Mouse (Mus musculus) megakaryocyte progenitor cell, adult 5-6 weeks (primary cell): ENCODE data around the gene Gm20388. TPM values are rescaled to one million over a fixed set of nuclear protein-coding genes. Genes with fewer than 3 reads are reported as not detected.
A peak's percentile ranks its signal among the peaks of the same experiment; 100 is the strongest.
"Not testable (repeated sequence)": the region's sequence is repeated elsewhere in the genome, so short reads cannot be mapped to it uniquely, and the experiment has no call there.

ENCODE experiments used
- ATAC-seq: replicated peaks from 2 replicates; pipeline ENCODE4 v1.8.0; 2016; ENCODE audit warnings: mild to moderate bottlenecking, moderate TSS enrichment, inconsistent platforms; ENCODE audit not compliant: poor library complexity
- total RNA-seq, 2 experiments: library from RNA; stranded (forward) in 1 of 2; stranded (reverse) in 1 of 2; fragments of 157-497, 149-512 nt in 1 of 2; fragments of 200-1000 nt in 1 of 2; gene quantifications; 2 replicates each; pipeline versions ENCODE4 v1.2.3 to v1.2.4; 2015 to 2017

Gene Gm20388
- total RNA-seq, 2 experiments from 2014 or later: 18.6 TPM; not detected in 1

DNA sequence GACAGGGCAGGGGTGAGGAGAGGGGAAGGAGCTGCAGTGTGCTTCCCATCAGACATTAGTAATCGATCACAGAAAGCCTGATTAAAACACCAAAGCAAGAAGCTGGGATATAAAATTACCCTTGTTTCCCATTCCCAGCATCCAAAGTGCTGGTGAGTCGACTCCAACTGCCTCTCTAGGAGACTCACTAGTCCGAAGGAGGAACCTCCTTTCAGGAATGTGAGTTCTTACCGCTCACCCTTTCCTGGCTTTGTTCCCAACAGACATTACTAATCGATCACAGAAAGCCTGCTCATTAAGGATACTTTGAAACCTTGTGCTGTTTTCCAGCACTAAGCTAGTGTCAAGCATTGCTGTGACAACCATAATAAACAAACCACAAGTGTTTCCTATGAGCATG, 1526.0 kb downstream of the Gm20388 start:
- ATAC-seq: no peak

DNA sequence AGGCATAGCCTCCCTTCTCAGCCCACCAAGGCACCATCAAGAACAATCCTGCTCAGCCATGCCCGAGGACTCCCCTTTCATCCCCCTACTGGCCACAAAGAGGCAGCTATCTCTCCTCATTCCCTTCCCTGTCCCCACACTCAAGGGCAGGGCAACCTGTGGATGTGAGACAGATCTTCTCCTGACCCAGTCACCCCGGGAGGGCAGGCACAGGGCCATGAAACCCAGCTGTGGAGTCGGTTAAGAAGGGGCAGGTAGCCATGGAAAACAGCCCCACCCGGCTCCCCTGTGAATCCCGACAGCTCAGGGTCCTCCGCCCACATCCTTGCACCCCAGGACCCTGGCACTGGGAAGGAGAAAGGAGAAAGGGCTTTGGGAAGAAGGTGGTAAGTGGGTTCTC, 1526.9 kb downstream of the Gm20388 start:
- no peak for ATAC-seq

DNA sequence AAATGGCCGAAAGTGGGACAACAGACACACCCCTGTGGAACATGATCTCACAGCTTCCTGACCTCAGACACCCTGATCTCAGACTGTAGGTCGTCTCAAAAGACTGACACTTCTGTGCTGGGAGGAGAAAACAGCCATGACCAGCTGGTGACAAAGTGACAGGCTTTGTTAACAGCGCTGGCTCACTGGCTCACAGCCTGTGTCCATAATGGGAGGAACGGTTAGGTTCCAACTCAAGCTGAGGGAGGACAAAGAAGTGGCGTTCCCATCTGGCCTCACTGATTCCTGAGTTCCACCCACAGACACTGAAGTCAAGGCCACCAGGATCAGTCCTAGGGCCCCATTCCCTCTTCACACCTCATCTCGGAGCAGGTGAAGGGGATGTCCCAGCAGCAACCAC, 1527.5 kb downstream of the Gm20388 start:
- no peak for ATAC-seq

GRCm38 (mm10) chr8:121439351-121439750, 1528.7 kb downstream of the Gm20388 start:
- ATAC-seq: no peak

- no peak for ATAC-seq
These were observed 1532.7 kb downstream of the Gm20388 start for GRCm38 (mm10) chr8:121443361-121443760.

GRCm38 (mm10) chr8:121444521-121444920, 1533.9 kb downstream of the Gm20388 start:
- not testable (repeated sequence) for ATAC-seq

GRCm38 (mm10) chr8:121445027-121445471, 1534.4 kb downstream of the Gm20388 start:
- ATAC-seq: no peak

DNA sequence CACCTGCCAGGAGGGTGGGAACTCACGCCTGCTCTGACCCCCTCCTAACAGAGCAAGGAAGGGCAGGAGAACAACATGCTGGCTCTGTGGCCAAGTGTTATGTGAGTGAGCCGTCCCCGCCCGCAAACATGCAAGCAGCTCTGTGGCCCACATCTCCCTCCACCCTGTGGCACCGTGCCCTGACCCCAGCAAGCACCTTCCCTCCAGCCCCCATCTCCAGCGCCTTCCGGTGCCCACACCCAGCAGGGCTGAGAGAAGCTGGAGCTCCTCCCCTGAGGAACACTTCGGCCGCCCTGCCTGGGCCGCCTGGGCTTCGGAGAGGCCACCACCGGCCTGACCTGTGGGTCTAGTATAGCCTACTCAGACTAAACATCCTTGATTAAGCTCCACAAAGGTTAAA, 1535.5 kb downstream of the Gm20388 start:
- no peak for ATAC-seq

DNA sequence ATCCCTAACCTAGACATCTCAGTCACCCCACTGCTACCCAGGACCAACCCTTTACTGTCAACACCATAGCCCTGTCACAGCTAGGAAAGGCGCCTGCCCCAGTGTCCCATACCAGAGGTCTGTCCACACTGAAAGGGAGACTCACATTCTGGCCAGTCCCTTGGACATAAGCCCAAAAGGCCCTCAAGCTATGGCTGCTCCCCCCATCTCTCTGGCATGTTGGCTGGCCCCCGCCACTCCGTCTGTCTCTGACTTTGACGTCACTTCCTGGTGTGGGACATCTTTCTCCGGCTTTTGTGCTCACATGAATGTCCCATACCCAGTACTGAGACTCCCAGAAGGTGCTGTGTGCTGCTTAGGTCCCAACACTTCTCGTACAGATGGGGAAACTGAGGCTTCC, 1536.2 kb downstream of the Gm20388 start:
- no peak for ATAC-seq

GRCm38 (mm10) chr8:121450211-121450610, 1539.6 kb downstream of the Gm20388 start:
- ATAC-seq: no peak

DNA sequence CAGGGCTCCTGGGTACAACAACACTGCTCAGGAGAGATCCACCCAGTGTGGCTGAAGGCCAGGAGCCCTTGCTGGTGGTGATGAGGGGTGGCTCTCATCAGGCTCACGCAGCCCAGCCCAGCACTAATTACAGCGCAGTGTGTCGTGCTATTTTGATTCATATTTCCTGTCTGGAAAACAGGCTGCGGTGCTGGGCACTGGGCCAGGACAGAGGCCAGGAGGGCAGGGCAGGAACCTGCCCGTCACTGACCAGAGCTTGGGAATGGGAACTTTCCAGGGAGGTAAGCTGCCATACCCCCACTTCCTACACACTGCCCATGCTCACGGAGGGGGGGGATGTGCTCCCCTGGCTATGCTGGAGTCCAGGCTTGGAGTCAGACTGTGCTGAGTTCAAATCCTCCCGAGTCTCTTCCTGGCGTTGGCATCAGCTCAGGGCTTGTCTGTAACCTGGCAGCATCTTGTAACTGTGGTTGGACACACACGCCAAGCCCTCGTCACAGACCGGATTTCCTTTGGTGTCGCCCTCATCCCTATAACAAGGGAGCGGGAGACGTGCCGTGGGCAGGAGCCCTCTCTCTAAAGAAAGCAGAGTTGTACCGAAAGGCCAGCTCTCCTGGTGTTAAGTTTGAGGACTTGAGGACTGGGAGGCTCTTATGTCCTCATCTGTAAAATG, 1540.9 kb downstream of the Gm20388 start:
- no peak for ATAC-seq

DNA sequence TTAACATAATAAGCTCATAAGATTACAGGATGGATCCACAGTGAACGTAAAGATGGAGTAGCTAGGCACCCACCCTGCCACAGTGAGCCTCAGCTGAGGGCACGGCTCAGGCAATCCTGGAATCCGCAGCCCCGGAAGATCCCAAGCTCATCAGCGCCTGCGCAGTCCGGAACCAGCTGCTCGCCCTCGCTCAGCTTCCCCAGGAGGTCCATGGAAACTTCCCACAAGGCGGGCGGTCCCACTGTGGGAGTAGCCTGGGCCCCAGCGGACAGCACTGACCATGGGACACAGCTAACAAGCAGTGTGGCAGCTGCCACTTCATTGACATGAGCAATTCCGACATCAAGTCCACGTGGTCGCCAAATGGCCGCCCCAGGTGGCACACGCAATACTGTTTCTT, 1544.1 kb downstream of the Gm20388 start:
- ATAC-seq: no peak

- no peak for ATAC-seq
These were observed 1550.6 kb downstream of the Gm20388 start for GRCm38 (mm10) chr8:121461192-121461591.

DNA sequence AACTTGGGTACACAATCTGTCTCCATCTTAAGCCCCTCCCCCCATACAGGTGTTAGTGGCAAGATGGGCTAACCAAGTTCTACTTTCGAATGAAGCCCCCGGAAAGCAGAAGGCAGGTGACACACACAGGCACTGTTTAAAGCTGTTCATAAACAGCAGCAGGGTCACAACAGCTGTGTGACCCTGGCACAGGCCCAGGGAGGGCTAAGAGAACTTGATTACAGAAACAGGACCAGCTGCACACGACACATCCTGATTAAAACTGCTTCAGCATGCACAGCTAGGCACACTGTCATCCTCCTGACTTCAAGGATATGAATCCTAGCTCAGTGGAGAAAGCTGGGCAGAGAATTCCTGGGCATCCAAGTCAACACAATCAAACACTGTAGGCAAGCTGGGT, 1551.5 kb downstream of the Gm20388 start:
- ATAC-seq: no peak

DNA sequence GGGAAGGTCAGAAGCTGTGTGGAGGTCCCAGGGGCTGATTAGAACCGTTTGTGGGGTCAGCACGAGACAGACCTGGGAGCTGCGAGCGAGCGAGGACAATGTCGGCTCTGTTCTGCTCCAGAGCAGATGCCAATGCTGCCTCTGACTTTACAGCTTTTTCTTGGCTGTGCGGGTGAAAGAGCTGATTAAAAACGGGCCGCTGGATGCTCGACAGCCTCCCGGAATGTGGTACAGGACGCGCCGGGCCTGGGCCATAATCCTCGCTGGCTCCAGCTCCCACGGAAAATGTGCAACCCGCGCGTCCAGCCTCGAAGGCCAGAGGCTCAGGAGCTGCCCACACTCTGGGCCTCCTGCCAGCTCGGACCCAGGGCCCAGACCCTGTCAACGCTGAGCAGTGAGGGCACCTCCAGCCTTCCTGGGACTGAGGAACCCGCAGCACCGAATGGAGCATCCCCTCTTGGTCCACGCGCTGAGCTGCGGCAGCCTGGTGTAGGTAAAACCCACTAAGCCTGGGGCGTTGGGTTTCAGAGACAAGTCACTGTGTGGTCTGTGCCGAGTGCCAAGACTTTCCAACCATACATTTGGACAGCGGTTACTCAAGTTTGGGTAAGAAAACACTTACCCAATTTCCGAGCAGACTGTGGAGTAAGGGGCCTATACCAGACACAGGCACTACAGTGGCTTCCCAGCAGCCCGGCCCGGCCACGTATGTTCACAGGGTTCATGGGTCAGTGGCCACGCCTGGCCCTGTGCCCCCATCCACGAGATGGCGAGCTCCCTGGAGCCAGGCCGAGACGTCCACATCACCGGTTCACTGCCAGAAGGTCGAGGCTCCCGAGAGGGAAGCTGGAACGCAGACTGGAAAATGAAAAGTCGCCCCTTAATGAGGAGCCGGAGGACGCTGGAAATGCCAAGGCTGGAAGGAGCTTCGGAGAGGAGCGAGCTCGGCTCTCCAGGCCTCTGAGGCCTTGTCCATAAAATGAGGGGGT, 1557.7 kb downstream of the Gm20388 start:
- ATAC-seq: no peak

DNA sequence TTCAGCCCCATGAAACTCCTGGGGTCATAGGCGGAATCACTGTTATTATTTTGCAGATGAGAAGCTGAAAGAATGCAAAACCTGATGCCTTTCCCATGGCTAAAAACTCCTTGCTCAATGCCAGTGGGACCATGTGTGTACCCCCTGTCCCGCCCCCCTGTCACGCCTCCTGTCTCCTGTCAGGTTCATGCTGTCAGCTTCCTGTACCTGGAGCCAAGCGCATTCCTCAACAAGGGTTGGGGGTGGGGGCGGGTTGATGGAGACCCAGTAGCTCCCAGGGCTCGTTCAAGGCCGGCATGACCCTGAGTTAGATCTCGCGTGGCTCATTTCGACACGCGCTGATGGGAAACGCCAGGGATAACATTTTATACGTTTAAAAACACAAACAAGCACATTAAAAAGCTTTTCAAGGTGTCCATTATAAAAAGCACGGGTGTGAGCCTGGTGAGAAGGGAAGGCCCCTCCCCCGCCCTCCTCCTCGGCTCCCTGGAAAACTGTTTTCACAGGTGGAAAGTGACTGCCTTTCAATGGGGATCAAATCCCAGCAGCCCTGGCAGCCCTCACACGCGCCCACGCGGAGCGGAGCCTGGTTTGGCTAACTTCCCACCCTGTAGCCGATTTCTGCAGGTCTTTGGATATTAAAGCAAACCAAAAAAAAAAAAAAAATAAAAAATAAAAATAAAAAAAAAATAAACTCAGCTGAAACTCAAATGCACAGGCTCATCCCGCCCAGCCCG, 1563.7 kb downstream of the Gm20388 start:
- no peak for ATAC-seq

GRCm38 (mm10) chr8:121474898-121475284, 1564.2 kb downstream of the Gm20388 start:
- 0 out of 2 replicates have a peak, but pooled peaks have one; percentile 17 for ATAC-seq

DNA sequence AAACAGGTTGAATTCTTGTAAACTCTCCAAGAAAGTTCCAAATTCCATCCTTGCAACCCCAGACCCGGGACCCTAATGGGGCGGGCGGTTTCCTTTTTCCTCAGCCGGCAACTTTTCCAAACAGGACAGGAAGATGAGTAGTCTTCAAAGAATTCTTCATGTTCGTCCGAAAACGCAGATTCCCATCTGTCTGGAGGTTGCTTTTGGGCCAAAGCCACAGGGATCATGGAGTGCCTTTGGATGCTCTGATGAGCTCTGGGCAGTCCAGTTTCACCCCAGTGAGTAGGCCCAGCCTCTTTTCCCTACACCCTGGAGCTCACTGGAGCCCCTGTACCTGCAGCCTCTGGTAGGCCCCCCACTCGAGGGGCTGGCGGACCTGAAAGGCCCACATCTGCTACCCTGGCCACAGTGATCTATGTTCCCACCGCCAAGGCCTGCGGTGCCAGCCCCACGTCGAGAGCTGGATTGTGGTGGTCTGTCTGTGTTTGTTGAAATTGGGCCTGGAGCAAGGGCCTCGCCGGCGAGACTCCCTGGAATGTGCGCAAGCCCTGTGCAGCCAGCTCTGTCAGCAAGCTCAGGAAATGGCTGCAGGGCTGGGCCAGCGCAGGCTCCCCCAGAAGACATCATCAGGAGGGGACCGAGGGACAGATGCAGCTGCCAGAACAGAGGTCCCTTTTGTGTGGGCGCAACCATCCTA, 1567.4 kb downstream of the Gm20388 start:
- ATAC-seq: no peak

- ATAC-seq: no peak
These were observed 1568.5 kb downstream of the Gm20388 start for GRCm38 (mm10) chr8:121479144-121479543.

DNA sequence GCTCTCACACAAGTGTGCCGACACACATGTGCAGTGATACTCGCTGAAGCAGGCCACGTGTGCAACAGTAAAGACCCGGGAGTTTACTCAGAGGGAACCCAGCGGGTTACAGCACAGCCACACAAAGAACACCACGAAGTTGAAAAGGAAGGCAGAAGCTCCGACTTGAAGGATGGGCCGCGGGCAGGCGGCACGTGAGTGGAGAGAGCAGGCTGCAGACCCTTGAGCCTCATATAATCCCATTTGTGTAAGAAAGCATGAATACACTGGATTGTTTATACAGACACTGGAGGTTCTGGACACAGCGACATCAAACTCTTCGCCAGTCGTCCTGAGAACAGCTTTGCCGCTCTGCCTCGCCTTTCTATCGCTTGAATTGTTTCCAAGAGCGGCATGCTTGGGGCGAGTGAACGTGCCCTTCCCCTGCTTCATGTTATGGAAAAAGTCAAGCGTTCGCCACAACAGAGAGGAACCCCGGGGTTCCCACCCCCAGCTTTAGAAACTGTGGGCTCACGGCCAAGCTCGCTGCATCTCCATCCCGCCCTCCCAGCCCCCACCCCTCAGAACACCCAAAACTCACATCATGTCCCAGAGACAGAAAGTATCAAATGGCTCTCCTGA, 1569.9 kb downstream of the Gm20388 start:
- no peak for ATAC-seq
